Mouse (Mus musculus) lung, postnatal 0 days (tissue): ENCODE measurements at regions not wholly inside any gene's neighbourhood (a gene's known extent, or its start where the extent isn't known, plus 50 kb on each side); places are given as distances from the start of the nearest gene placed in this dataset.

ENCODE experiments used
- CTCF ChIP-seq: IDR thresholded peaks from 2 replicates; pipeline ENCODE4 v1.5.1; 2016; ENCODE audit warnings: antibody characterized with exemption, mild to moderate bottlenecking
- EP300 ChIP-seq: IDR thresholded peaks from 2 replicates; pipeline ENCODE4 v1.6.1; 2016; ENCODE audit warnings: antibody characterized with exemption, mild to moderate bottlenecking, control low read depth

DNA sequence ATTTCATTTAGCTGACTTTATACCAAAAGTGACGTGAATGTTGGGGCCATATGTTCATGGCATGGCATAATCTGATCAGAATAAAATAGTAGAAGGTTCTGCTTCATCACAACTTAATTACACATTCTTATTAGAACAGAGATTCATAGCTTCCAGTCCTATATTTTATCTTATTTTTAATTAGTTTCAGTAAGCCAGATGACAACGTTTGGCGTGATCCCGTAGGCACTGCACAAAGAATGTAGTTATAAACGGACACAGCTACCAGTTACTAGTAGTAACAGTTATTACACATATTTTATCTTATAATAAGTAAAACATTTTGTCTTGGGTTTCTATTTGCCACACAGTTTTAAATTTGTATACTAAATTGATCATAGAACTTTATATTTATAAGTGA, 85.0 kb upstream of the Cacna2d1 start:
- TF ChIP-seq CTCF (no peak), EP300 (no peak)
